Mouse (Mus musculus) small intestine, adult 2 months (tissue): ENCODE results near the gene Atp6v1e2.

Experiments used
- CTCF ChIP-seq: fragments of 200-500 bp; IDR thresholded peaks from 2 replicates; pipeline ENCODE4 v1.5.1; 2012; ENCODE audit warnings: low read depth, mild to moderate bottlenecking, control low read depth, inconsistent platforms, low read length, moderate library complexity, mixed read lengths; ENCODE audit not compliant: insufficient replicate concordance, insufficient read length; ENCODE audit errors: extremely low read depth
- POLR2A ChIP-seq: fragments of 200-500 bp; IDR thresholded peaks from 2 replicates; pipeline ENCODE4 v1.6.1; 2012; ENCODE audit warnings: low read depth, mild to moderate bottlenecking, control low read depth, inconsistent platforms, low read length, moderate library complexity

- TF ChIP-seq CTCF (no peak), POLR2A (no peak)
Measured at GRCm38 (mm10) chr17:86969582-86969981, 21.9 kb upstream of the Atp6v1e2 start.
